Mouse (Mus musculus): Measurements from ENCODE around the gene Mdm1. TPM values are rescaled to one million over a fixed set of nuclear protein-coding genes. Genes with fewer than 3 reads are reported as not detected.

Mdm1 gene
- polyA plus RNA-seq, 2 experiments, result 6.8 to 8.4 TPM

DNA sequence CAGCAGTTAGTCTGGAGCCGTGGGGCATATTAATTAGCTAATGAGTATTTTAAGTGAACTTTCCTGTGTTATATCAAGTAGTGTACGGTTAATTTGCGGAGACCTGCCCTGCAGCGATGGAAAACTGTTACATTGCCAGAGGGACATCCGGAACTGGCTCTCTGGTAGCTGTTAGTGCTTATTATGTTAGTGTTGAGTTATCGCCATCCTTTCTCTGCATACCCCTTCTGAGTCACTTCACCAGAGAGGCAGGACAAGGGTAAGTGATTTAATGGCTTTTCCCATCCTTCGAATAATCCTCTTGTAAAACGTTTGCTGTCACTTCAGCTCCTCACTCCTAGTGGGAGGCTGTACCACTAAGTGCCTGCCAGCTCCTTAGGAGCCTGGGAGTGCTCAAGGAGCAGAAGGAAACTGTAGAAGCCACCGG lies 28.3 kb upstream of the Mdm1 start:
- H3K4me1 ChIP-seq (replicated peaks; ENCODE audit: control insufficient read depth in 2 of 2, insufficient read depth in 2 of 2, low read length in 1 of 2), result no peaks in the 10 kb centered on the region; a peak in 1 of 4 replicates
- no peak overlapping the region for H3K9ac ChIP-seq (replicated peaks)
- DNase-seq (ENCODE audit: low read depth in 3 of 3, low spot score in 3 of 3), result no peak
- no peak overlapping the region for H3K4me3 ChIP-seq (ENCODE audit: insufficient read depth in 1 of 2, low read depth in 2 of 2, low read length in 2 of 2)
- no peaks in the 10 kb centered on the region for H3K36me3 ChIP-seq (replicated peaks; ENCODE audit: control insufficient read depth, insufficient read depth, low read depth)
- no peaks in the 10 kb centered on the region for H3K9me3 ChIP-seq (ENCODE audit: control insufficient read depth, low read length)
- no peak overlapping the region for H3K27ac ChIP-seq
- no peak overlapping the region for H3K4me2 ChIP-seq (ENCODE audit: low read depth)
- ATAC-seq (ENCODE audit: insufficient read depth), result no peak
- WGBS (ENCODE audit: insufficient replicate concordance), result 67% methylated on average over 9 of the region's 9 CpGs
- TF ChIP-seq EP300 (IDR thresholded peaks at IDR 0.05; ENCODE audit: low read depth) (no peak), CTCF (IDR thresholded peaks at IDR 0.05; ENCODE audit: low read depth) (no peak)
- H3K27me3 ChIP-seq (ENCODE audit: control insufficient read depth, insufficient read depth, low read length), result no peaks in the 10 kb centered on the region

DNA sequence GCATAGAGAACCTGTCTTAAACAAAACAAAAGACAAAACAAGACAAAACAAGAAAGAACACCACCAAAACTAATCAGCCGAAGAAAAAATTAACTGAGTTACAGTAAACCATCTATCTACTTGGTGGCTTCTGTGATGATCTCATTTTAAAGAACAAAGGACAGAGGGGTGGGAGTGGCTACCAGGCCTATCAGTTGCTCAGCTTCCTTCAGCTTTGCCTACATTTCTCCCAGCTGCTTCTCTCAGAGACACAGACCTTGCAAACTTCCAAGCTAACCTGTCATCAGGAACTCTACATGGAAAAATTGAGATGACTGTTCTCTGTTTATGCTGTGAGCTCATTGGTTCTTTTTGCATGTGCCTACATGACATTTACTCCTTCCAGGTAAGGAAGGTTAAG lies 27.3 kb upstream of the Mdm1 start:
- Histone ChIP-seq H3K9me3 (ENCODE audit: control insufficient read depth, low read length) (no peaks in the 10 kb centered on the region), H3K4me2 (ENCODE audit: low read depth) (no peak overlapping the region), H3K4me1 (replicated peaks; ENCODE audit: control insufficient read depth in 2 of 2, insufficient read depth in 2 of 2, low read length in 1 of 2) (no peaks in the 10 kb centered on the region; a peak in 1 of 4 replicates), H3K27ac (no peak overlapping the region), H3K27me3 (ENCODE audit: control insufficient read depth, insufficient read depth, low read length) (no peaks in the 10 kb centered on the region), H3K4me3 (ENCODE audit: insufficient read depth in 1 of 2, low read depth in 2 of 2, low read length in 2 of 2) (no peak overlapping the region), H3K9ac (replicated peaks) (no peak overlapping the region), H3K36me3 (replicated peaks; ENCODE audit: control insufficient read depth, insufficient read depth, low read depth) (no peaks in the 10 kb centered on the region)
- TF ChIP-seq CTCF (IDR thresholded peaks at IDR 0.05; ENCODE audit: low read depth) (no peak), EP300 (IDR thresholded peaks at IDR 0.05; ENCODE audit: low read depth) (no peak)
- ATAC-seq (ENCODE audit: insufficient read depth) (no peak), DNase-seq (ENCODE audit: low read depth in 3 of 3, low spot score in 3 of 3) (no peak)
- 58% methylated on average over 1 of the region's 1 CpGs for WGBS (ENCODE audit: insufficient replicate concordance)

DNA sequence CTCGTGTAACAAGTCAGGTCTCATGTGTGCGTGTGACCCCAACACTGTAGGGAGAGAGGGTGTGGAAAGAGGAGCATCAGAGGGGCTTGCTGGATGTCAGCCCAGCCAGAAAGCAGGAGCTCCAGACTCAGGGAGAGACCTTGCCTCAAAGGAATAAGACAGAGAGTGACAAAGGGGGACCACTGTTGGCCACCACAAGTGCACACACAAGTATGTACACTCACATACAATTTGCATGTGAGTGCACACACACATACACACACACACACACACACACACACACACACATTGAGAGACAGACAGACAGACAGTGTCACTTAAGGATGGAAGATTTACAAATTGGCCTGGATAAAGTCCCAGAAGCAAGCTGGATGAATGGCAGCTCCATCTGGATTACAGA lies 25.2 kb upstream of the Mdm1 start:
- TF ChIP-seq CTCF (IDR thresholded peaks at IDR 0.05; ENCODE audit: low read depth), result no peak
- no peak for TF ChIP-seq EP300 (IDR thresholded peaks at IDR 0.05; ENCODE audit: low read depth)
- Histone ChIP-seq H3K9ac (replicated peaks) (no peak overlapping the region), H3K36me3 (replicated peaks; ENCODE audit: control insufficient read depth, insufficient read depth, low read depth) (no peaks in the 10 kb centered on the region), H3K4me3 (ENCODE audit: insufficient read depth in 1 of 2, low read depth in 2 of 2, low read length in 2 of 2) (no peak overlapping the region), H3K4me2 (ENCODE audit: low read depth) (no peak overlapping the region), H3K4me1 (replicated peaks; ENCODE audit: control insufficient read depth in 2 of 2, insufficient read depth in 2 of 2, low read length in 1 of 2) (no peaks in the 10 kb centered on the region), H3K27me3 (ENCODE audit: control insufficient read depth, insufficient read depth, low read length) (no peaks in the 10 kb centered on the region), H3K9me3 (ENCODE audit: control insufficient read depth, low read length) (no peaks in the 10 kb centered on the region), H3K27ac (no peak overlapping the region)
- no peak for DNase-seq (ENCODE audit: low read depth in 3 of 3, low spot score in 3 of 3)
- WGBS (ENCODE audit: insufficient replicate concordance), result 80% methylated on average over 2 of the region's 2 CpGs
- ATAC-seq (ENCODE audit: insufficient read depth), result no peak

DNA sequence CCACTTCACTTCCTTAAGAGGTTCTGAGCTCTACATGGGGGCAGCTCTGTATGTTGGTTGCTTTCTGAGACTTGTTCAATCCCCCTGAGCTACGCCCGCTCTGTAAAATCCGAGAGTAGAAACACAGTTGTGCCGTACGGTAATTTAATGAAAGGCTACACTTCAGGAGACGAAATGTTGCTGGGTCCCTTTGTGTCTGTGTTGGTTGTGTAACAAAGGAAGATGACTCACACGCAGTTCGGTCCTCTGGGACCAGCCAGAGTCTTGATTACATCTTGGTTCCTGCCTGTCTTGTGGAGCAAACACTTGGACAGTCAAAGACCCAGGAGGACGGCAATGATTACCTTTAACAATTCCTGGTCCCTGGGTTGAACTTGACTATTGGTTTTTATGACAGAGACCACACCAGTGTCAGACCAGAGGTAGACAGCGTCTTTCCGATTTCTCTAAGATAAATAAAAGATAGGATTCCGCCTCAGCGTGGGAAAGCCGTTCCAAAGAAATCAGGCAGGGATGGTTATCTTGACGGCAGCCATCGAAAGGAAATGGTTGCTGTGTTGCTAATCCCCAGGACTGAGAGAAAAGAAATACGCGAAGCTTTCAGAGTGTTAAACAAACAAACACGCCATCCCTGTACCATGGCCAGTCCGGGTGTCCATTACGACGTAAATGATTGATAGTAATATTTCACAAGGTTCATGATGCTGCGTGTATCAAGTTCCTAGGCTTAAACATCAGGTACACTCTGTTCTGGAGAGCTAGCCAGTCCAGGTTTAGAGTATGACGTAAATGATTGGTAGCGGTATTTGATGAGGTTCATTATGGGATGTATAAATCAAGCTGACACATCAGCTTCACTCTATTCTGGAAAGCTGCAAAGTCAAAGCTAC lies 20.3 kb upstream of the Mdm1 start:
- DNase-seq (ENCODE audit: low read depth in 3 of 3, low spot score in 3 of 3), result no peak
- Histone ChIP-seq H3K36me3 (replicated peaks; ENCODE audit: control insufficient read depth, insufficient read depth, low read depth) (no peaks in the 10 kb centered on the region), H3K9me3 (ENCODE audit: control insufficient read depth, low read length) (no peaks in the 10 kb centered on the region), H3K27me3 (ENCODE audit: control insufficient read depth, insufficient read depth, low read length) (no peaks in the 10 kb centered on the region), H3K4me3 (ENCODE audit: insufficient read depth in 1 of 2, low read depth in 2 of 2, low read length in 2 of 2) (no peak overlapping the region), H3K4me2 (ENCODE audit: low read depth) (no peak overlapping the region), H3K9ac (replicated peaks) (no peak overlapping the region), H3K4me1 (replicated peaks; ENCODE audit: control insufficient read depth in 2 of 2, insufficient read depth in 2 of 2, low read length in 1 of 2) (no peaks in the 10 kb centered on the region), H3K27ac (no peak overlapping the region)
- 37% methylated on average over 25 of the region's 25 CpGs for WGBS (ENCODE audit: insufficient replicate concordance)
- no peak for ATAC-seq (ENCODE audit: insufficient read depth)
- TF ChIP-seq EP300 (IDR thresholded peaks at IDR 0.05; ENCODE audit: low read depth) (no peak), CTCF (IDR thresholded peaks at IDR 0.05; ENCODE audit: low read depth) (no peak)

DNA sequence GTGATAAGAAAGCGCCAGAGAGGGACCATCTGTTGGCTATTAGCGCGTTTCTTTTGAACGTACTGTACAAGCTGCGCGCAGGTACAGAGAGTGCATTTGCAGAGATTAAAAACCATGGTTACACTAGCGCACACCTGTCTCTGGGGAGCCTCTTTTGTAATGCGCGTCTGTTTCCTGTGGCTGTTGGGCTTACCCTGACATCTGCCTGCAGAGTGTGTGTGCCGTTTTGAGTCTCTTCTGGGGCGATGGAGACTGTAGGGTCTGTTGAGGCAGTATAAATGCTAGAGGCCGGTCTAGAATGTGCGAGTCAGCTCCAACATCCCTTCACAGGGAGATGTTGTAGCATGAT lies 19.7 kb upstream of the Mdm1 start:
- Histone ChIP-seq H3K9me3 (ENCODE audit: control insufficient read depth, low read length) (no peaks in the 10 kb centered on the region), H3K4me3 (ENCODE audit: insufficient read depth in 1 of 2, low read depth in 2 of 2, low read length in 2 of 2) (no peak overlapping the region), H3K36me3 (replicated peaks; ENCODE audit: control insufficient read depth, insufficient read depth, low read depth) (no peaks in the 10 kb centered on the region), H3K4me1 (replicated peaks; ENCODE audit: control insufficient read depth in 2 of 2, insufficient read depth in 2 of 2, low read length in 1 of 2) (no peaks in the 10 kb centered on the region), H3K27me3 (ENCODE audit: control insufficient read depth, insufficient read depth, low read length) (no peaks in the 10 kb centered on the region), H3K4me2 (ENCODE audit: low read depth) (no peak overlapping the region), H3K27ac (no peak overlapping the region), H3K9ac (replicated peaks) (no peak overlapping the region)
- WGBS (ENCODE audit: insufficient replicate concordance), result 42% methylated on average over 13 of the region's 13 CpGs
- ATAC-seq (ENCODE audit: insufficient read depth) (no peak), DNase-seq (ENCODE audit: low read depth in 3 of 3, low spot score in 3 of 3) (no peak)
- no peak for TF ChIP-seq CTCF (IDR thresholded peaks at IDR 0.05; ENCODE audit: low read depth)
- TF ChIP-seq EP300 (IDR thresholded peaks at IDR 0.05; ENCODE audit: low read depth), result no peak

All from liver, embryonic 14.5 days (tissue).